Mouse (Mus musculus): ENCODE measurements around the gene Ces3a.
"Not testable (repeated sequence)": the region's sequence is repeated elsewhere in the genome, so short reads cannot be mapped to it uniquely, and the experiment has no call there.

The Ces3a gene

DNA sequence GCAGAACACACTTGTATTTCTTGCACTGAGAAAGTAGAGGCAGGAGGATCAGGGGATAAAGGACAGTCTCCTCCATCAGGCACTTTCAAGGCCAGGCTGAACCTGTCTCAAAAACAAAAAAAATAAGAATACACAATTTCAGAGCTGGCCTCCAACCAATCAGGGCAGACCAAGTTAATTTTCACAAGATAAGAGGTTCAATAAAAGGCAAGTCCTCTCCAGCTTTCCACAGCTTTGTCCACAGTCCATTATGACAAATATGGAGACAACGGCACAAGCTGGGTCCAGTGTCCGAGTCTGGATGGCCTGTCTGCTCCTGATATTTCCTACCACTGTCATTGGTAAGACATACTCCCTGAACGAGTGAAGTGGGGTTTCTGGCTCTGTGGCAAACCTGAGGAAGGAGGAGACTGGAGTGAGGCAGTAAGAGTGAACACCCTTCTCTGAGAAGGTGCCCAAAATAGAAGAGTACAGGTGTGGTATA is at the start of gene Ces3a:
Gene Ces3a (plus strand): TSS at position 231 of the 484 bp plus-strand sequence.
- DNase-seq (ENCODE audit: low spot score), result no peak

GRCm38 (mm10) chr8:104999183-104999582 is 49.2 kb upstream of the Ces3a start:
- no peak for DNase-seq (ENCODE audit: low spot score)

- DNase-seq (ENCODE audit: low spot score), result no peak
Measured at GRCm38 (mm10) chr8:105000586-105000985, 47.8 kb upstream of the Ces3a start, which contains the start of gene Ces2h. Gene Ces2h (plus strand): TSS chr8:105000853.

GRCm38 (mm10) chr8:105010000-105010399 is 38.4 kb upstream of the Ces3a start:
- no peak for DNase-seq (ENCODE audit: low spot score)

DNA sequence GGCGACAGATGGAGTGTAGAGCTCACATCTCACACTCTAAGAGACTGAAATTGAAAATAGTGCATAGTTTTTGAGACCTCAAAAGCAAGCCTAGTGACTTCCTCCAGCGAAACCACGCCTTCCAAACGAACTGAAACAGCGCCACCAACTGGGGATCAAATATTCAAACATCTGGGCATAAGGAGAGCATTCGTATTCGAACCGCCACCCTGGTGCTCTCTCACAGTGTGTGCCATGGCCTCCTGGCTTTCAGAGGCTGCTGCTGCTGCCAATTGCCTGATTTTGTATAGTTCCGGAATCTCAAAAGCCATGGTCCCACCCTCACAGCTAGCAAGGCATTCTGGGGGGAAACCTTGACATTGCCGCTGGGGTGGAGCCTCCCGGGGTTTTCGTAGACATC is 37.3 kb upstream of the Ces3a start:
- DNase-seq (ENCODE audit: low spot score), result no peak

GRCm38 (mm10) chr8:105014391-105014790 is 34.0 kb upstream of the Ces3a start:
- DNase-seq (ENCODE audit: low spot score), result no peak

DNA sequence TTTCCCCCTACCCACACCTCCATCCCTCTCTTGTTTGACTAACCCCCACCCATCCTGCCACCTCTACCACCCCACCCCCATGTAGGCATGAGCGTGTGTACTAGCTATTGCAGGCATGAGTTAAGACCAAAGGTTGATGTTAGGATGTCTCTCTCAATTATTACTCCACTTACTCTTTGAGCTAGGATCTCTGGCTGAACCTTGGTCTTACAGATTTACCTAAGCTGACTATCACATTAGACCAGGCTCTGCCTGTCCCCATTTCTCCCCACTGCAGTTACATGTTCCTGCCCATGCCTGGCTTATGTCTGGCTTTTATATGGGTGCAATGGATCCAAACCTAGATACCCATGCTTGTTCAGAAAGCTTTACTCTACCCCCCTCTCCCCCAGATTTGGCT is 26.4 kb upstream of the Ces3a start:
- no peak for DNase-seq (ENCODE audit: low spot score)

DNA sequence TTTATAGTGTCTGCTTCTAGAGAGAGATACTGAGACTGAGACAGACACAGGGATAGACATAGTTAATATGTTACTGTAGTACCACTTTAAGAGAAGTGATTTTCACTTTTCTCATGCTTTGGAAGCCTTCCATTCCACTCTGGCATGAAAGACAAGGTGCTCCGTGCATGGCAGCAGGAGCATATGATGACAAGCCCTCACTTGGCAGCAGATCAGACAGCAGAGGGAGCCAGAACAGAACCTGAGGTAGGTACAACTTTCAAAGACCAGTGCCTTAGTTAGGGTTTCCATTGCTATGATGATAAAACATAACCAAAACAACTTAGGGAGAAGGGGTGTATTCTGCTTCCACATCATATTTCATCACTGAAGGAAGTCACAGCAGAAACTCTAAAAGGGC is 25.3 kb upstream of the Ces3a start:
- DNase-seq (ENCODE audit: low spot score), result no peak

- no peak for DNase-seq (ENCODE audit: low spot score)
Measured at GRCm38 (mm10) chr8:105025050-105025449, 23.4 kb upstream of the Ces3a start.

- no peak for DNase-seq (ENCODE audit: low spot score)
Measured at GRCm38 (mm10) chr8:105043510-105043909, 4.9 kb upstream of the Ces3a start.

DNA sequence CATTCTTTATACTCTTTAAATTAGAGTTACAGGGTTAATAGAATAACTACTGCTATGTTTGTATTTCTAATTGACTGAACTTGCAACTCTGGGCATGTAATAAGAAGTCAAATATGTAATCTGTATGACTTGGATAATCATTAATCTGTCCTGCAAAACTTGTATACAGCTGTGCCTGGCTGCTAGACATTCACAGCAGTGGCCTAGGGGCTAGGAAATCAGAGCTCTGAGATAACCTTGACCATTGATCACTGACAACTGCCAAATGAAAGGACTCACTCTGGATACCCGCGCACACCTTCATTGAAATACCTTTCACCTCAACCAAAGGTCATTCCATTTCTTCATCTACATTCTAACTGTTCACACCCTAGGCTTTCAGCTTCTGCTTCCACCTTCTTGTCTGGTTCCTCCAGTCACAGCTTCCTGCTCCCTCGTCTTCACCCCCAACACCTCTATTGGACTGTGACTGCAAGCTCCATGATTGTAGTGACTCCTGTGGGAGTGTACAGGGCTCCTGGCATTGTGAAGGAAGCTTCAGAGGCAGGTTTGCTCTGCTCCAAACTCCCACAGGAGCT is 2.5 kb upstream of the Ces3a start:
- DNase-seq (ENCODE audit: low spot score), result no peak

DNA sequence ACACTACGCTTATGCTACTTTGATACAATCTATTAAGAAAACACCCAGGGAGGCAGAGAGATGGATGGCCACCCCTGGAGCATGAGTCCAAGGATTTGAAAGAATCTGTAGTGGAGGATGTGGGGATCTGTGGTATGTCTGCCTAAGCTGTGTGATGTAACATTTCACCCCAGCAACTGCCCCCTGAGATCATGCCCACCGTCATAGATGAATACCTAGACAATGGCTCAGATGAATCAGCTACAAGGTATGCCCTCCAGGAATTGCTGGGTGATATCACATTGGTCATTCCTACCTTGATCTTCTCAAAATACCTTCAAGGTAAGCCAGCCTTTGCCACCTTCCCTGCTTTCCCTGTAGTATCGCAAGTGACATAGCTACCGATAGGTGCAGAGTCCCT is 7.8 kb downstream of the Ces3a start:
- DNase-seq (ENCODE audit: low spot score), result no peak

- no peak for DNase-seq (ENCODE audit: low spot score)
Measured at GRCm38 (mm10) chr8:105060056-105060455, 11.7 kb downstream of the Ces3a start.

GRCm38 (mm10) chr8:105066761-105067160 is 18.4 kb downstream of the Ces3a start:
- DNase-seq (ENCODE audit: low spot score), result no peak

DNA sequence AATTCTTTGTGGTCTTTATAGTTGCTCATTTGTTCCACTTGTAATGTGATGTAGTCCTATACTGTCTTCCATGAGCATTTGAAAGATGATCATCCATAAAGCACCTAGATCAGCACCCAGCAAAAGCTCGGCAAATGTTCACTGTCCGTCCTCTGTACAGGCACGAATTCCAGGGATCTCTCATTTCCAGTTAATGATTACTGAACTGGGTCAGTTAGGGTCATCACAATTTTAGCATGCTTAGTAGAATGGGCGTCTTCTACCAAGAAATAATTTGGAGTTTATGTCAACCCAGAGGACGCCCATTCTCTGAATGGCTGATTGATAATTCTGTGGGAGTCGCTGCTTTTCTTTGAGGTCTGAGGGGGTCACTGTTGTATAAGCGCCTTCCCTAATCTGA is 19.5 kb downstream of the Ces3a start:
- not testable (repeated sequence) for DNase-seq (ENCODE audit: low spot score)

DNA sequence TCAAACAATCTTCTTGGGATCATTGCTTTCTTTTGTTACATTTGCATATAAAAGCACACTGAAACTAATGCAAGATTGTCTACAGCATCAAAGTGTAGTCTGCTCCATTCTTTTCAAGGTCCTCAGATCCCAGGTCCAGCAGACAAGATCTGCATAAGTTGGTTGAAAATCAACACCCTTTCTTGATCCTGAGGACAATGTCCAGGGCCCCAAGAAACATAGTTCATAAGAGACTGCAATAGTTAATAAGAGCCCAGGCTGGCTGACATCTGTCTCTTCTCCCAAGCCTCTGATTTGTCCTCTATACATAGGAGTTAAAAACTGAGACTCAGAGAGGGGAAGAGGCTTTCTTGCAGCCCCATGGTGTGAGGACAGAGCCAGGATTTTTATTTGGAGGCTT is 20.6 kb downstream of the Ces3a start:
- no peak for DNase-seq (ENCODE audit: low spot score)

DNA sequence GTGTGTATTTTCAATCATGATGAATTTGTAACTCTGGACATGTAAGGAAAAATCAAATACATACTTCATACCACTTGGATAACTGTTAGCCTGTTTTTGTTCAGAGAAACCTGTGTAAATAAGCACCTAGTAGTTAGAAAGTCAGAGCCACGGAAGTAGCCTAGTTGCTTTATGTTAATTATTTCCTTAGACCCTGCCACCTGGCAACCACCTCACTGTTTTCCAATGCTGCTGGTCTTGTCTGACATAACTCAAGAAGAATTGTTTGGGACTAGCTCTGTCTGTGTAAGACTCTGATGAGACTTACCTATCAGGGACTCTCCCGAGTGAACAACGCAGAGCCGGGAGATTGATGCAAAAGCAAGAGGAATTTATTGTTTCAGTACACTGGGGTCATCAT is 28.2 kb downstream of the Ces3a start:
- no peak for DNase-seq (ENCODE audit: low spot score)

GRCm38 (mm10) chr8:105077071-105077470 is 28.7 kb downstream of the Ces3a start:
- no peak for DNase-seq (ENCODE audit: low spot score)

GRCm38 (mm10) chr8:105078591-105078990 is 30.2 kb downstream of the Ces3a start:
- no peak for DNase-seq (ENCODE audit: low spot score)

GRCm38 (mm10) chr8:105080814-105081336 is 32.5 kb downstream of the Ces3a start:
- DNase-seq (ENCODE audit: low spot score), result no peak

DNA sequence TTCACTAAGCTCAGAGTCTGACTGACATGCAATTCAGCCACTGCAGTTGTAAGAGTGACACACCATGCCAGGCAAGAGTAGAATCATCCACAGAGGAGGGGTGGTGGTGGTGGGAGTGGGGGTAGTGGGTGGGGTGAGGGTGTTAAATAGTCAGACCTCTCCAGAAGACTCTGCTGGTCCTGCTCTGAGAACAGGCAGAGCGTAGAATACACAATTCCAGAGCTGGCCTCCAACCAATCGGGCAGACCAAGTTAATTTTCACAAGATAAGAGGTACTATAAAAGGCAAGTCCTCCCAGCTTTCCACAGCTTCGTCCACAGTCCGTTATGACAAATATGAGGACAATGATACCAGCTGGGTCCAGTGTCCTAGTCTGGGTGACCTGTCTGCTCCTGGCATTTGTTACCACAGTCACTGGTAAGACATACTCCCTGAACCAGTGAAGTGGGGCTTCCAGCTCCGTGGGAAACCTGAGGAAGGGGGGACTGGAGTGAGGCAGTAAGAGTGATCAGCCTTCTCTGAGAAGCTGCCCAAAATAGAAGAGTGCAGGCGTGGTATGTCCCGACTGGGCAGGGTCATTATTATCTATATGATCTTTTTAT is 35.1 kb downstream of the Ces3a start, which contains the start of gene Ces3b:
Gene Ces3b (plus strand): TSS at position 305 of the 602 bp plus-strand sequence.
- DNase-seq (ENCODE audit: low spot score), result no peak

DNA sequence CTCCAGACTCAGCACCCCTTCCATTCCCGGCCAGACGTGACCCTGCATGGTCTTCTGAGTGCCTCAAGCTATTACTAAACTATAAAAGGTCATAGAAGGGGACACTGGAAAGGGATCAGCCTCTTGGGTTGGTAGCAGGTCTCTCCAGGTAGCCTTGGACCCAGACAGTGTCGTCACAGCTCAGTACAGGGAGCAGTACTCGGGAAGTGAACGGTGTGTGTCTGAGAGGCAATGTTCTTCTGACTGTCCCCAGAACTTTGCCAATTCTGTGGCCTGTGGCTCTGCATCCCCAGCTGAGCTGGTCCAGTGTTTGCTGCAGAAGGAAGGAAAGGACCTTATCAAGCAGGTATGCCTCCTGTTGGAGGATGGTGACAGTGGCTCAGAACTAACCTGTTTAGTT is 39.8 kb downstream of the Ces3a start:
- not testable (repeated sequence) for DNase-seq (ENCODE audit: low spot score)

DNA sequence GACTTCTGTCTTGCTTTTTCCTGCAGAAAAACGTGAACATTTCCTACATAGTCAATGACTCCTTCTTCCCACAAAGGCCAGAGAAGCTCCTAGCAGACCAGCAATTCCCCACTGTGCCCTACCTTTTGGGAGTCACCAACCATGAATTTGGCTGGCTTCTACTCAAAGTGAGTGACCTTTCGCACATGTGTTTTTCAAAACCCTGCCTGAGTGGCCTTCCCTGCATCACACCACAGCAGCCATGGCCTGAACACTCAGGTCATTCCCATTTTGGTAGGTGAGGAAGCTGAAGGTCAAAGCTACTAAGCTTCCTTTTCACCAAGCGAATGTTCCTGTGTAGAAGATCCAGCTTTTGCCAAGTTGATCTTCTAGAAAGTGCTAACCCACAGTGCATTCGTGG is 40.2 kb downstream of the Ces3a start:
- no peak for DNase-seq (ENCODE audit: low spot score)

GRCm38 (mm10) chr8:105093992-105094391 is 45.6 kb downstream of the Ces3a start:
- DNase-seq (ENCODE audit: low spot score), result no peak

All from left cerebral cortex, adult 11 months (tissue).